Comparison of ENCODE assay signal across 8 mouse cellular contexts in the genomic region with DNA sequence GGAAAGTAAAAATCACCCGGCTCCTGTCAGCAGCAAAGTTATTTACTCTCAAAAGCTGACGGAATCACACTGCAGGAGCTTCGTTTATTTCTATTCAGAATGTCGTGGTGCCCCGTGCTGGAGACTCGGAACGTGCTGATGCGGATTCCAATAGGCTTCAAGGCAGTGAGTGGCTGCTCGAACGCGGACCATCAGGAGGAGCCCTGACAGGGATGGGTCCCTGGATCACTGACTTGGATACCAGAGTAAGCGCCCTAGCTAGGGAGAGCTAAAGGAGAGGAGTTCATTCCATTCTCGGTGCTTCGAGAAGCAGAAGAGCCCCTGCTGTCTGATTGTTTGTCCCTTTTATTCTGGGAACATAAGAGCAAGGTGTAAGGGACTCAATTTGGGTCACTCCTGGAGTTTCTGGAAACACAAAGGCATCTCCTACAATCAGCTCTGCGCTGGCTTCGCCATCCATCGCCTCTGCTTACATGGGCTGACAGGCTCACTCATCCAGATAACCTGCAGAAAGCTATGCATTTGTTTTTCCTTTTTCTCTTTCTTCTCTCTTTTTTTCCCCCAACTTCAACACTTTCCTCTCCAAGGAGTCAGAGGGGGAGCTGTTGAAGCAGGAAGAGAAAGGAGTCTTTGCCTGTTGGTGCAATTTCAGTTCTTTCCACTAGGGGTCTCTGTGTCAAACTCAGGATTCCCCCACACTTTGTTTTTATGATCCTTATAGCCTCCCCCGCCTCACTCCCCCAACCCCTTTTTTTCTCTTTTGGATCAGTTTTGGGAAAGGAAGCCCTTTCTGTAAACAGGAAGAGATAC.
A peak's percentile ranks its signal among the peaks of the same experiment; 100 is the strongest.
DNase-seq lines count a peak whose midpoint lies in the region; ATAC-seq lines count a peak whose summit lies in the region.

No protein-coding gene starts in this region.

- H3K36me3 ChIP-seq in forebrain, embryonic 16.5 days (ENCODE audit: control insufficient read depth, insufficient read depth), result no peaks in the 10 kb centered on the region
- H3K36me3 ChIP-seq in liver, embryonic 13.5 days, result no peaks in the 10 kb centered on the region
- H3K36me3 ChIP-seq in neural tube, embryonic 15.5 days, result no peaks in the 10 kb centered on the region

- H3K4me1 ChIP-seq in forebrain, embryonic 16.5 days (replicated peaks; ENCODE audit: control insufficient read depth, insufficient read depth, low read length), result peaks cover 23% of the 10 kb centered on the region
- no peaks in the 10 kb centered on the region for H3K4me1 ChIP-seq in liver, embryonic 13.5 days (replicated peaks)
- H3K4me1 ChIP-seq in neural tube, embryonic 15.5 days, result peaks cover 84% of the 10 kb centered on the region

- H3K27me3 ChIP-seq in forebrain, embryonic 16.5 days (replicated peaks; ENCODE audit: control insufficient read depth, insufficient read depth, low read length), result no peaks in the 10 kb centered on the region
- no peaks in the 10 kb centered on the region for H3K27me3 ChIP-seq in liver, embryonic 13.5 days
- no peaks in the 10 kb centered on the region for H3K27me3 ChIP-seq in neural tube, embryonic 15.5 days (replicated peaks)

- peak overlapping the region; percentile 48 for H3K9ac ChIP-seq in forebrain, embryonic 16.5 days (replicated peaks; ENCODE audit: low read depth, low read length)
- no peak overlapping the region for H3K9ac ChIP-seq in liver, embryonic 13.5 days
- H3K9ac ChIP-seq in neural tube, embryonic 15.5 days (replicated peaks), result peak overlapping the region; percentile 18

- no peak overlapping the region for H3K4me3 ChIP-seq in forebrain, embryonic 16.5 days (replicated peaks; ENCODE audit: low read length)
- H3K4me3 ChIP-seq in liver, embryonic 13.5 days (replicated peaks), result no peak overlapping the region
- H3K4me3 ChIP-seq in neural tube, embryonic 15.5 days (replicated peaks), result 0 out of 2 replicates have a peak overlapping the region, but pooled peaks have one; percentile 0

- no peak overlapping the region for H3K27ac ChIP-seq in forebrain, embryonic 16.5 days (ENCODE audit: low read length)
- no peak overlapping the region for H3K27ac ChIP-seq in liver, embryonic 13.5 days
- peak overlapping the region; percentile 73 for H3K27ac ChIP-seq in neural tube, embryonic 15.5 days (replicated peaks)

- H3K9me3 ChIP-seq in forebrain, embryonic 16.5 days (ENCODE audit: control insufficient read depth, low read length), result no peaks in the 10 kb centered on the region
- H3K9me3 ChIP-seq in liver, embryonic 13.5 days (replicated peaks), result no peaks in the 10 kb centered on the region
- H3K9me3 ChIP-seq in neural tube, embryonic 15.5 days (replicated peaks), result no peaks in the 10 kb centered on the region

- peak; percentile 66 to 70 for DNase-seq in right cerebral cortex, postnatal 10 days (ENCODE audit: low spot score in 2 of 2)
- no peak for DNase-seq in right cerebral cortex, postnatal 36 days (ENCODE audit: low spot score in 2 of 2)
- peak; percentile 44 for DNase-seq in cerebellum, adult 11 months
- DNase-seq in hindlimb bud, embryonic 11.5 days (ENCODE audit: extremely low spot score, low read depth, low spot score), result peak; percentile 58
- DNase-seq in liver, embryonic 13.5 days, result peak; percentile 2
- DNase-seq in spleen, postnatal 14 days (ENCODE audit: low spot score in 2 of 2), result no peak

- H3K4me2 ChIP-seq in forebrain, embryonic 16.5 days (ENCODE audit: low read length), result peak overlapping the region; percentile 38
- H3K4me2 ChIP-seq in liver, embryonic 13.5 days, result peak overlapping the region; percentile 24; the same call in 1 of the 2 replicates
- H3K4me2 ChIP-seq in neural tube, embryonic 15.5 days, result peak overlapping the region; percentile 45

- ATAC-seq in forebrain, embryonic 16.5 days, result peak; percentile 37; the same call in 1 of the 2 replicates
- no peak for ATAC-seq in liver, embryonic 13.5 days (ENCODE audit: low read depth)
- ATAC-seq in neural tube, embryonic 15.5 days (ENCODE audit: low FRiP score), result peak; percentile 19

- 3% methylated on average over 18 of the region's 18 CpGs for WGBS in forebrain, embryonic 16.5 days
- WGBS in liver, embryonic 13.5 days (ENCODE audit: insufficient replicate concordance), result 15% methylated on average over 18 of the region's 18 CpGs
- WGBS in neural tube, embryonic 15.5 days, result 6% methylated on average over 18 of the region's 18 CpGs

Comparison
In these comparisons a context has a peak if more than half of its experiments do, and no peak if none do; other contexts are left out.
1. DNase-seq: peak in right cerebral cortex, postnatal 10 days (2 of 2), cerebellum, adult 11 months (single experiment), hindlimb bud, embryonic 11.5 days (single experiment) and liver, embryonic 13.5 days (single experiment); none in right cerebral cortex, postnatal 36 days (0 of 2) and spleen, postnatal 14 days (0 of 2).
2. Peak in every context shown above with its lines, with median percentiles within 50 percentile points of each other: H3K4me2 ChIP-seq.